Mouse (Mus musculus): ENCODE measurements around the gene Sec22a. TPM values are rescaled to one million over a fixed set of nuclear protein-coding genes. Genes with fewer than 3 reads are reported as not detected.

The Sec22a gene
- polyA plus RNA-seq (2016; fragmentation: Nextera tagmentation; extraction: Ambion mirVana) = 40.8 and 42.9 TPM in 2 replicates

DNA sequence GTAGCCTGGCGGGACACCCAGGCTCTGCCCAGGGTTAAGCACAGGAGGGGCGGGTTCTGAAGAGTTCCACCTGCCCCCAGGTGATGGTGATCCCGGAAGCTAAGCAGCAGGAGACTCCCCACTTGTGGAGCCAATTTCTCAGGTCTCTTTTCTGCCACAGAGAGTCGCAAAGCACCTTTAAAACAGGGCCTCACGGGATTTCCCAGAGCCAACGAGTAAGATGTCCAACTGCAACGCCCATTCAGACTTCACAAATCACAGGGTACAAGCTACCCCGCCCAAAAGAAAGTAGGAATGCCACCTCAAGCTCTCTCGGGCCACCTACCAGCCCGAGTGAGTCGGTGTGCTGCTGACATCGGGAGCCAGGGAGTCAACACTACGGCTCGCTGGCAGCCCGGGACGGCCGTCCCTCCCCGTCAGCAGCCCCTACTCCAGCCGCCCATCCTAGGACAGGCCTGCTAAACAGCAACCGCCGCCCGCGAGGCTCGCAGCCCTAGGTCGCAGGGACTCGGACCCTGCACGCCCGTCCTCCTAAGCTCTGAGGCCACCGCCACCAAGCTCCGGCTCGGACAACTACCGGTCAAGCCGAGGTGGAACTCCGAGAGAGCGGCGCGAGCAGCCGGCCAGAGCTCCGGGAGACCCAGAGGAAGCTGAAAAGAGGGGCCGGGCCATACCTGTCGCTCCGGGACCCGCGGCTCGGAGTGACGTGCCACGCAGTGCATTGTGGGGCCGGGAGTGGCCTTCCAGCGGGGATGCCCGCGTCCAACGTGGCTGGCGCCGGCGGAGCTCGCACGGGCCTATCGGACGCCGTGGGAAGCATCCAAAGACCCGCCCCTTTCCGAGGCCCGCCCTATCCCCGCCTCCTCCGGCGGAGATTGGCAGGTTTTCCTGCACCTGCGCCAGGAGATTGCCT lies at the start of gene Sec22a:
Gene Sec22a (minus strand): TSS at position 769 of the 913 bp plus-strand sequence.
- peak within 1 kb of the TSS; percentile 86 for H3K4me3 ChIP-seq
- WGBS = under 1% methylated on average over 67 of the region's 67 CpGs
- H3K27me3 ChIP-seq (ENCODE audit: low read depth, poor library complexity, severe bottlenecking) = no peaks in the 10 kb centered on the region
- H3K4me1 ChIP-seq = peaks cover 24% of the 10 kb centered on the region
- H3K9me3 ChIP-seq (replicated peaks) = no peaks in the 10 kb centered on the region
- DNase-seq (ENCODE audit: low spot score) = peak; percentile 97
- H3K27ac ChIP-seq (replicated peaks) = peak within 1 kb of the TSS; percentile 92
- H3K36me3 ChIP-seq = peaks cover 26% of the 10 kb centered on the region; the same call in 1 of the 2 replicates

DNA sequence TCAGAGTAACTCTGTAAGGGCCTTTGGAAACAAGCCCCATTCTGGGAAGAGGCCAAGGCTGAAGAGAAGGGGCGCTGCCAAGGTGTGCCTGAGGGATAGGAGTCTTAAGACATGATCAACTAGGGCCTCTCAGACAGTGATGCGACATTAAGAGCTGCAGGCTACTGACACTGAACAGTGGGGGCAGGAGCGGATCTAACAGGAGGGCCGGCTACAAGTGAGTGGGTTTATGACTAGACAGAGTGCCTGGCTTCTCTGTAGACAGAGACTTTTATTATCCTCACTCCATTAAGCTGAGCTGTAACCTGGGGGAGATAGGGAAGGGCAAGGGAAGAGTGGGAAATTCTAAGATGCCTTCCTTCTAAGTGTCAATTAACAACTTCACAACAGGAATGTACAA lies 43.0 kb upstream of the Sec22a start:
- H3K27ac ChIP-seq (replicated peaks) = no peak overlapping the region
- peaks cover 28% of the 10 kb centered on the region for H3K4me1 ChIP-seq
- 81% methylated on average over 4 of the region's 4 CpGs for WGBS
- DNase-seq (ENCODE audit: low spot score) = no peak
- H3K9me3 ChIP-seq (replicated peaks) = no peaks in the 10 kb centered on the region
- peaks cover 33% of the 10 kb centered on the region for H3K36me3 ChIP-seq
- peaks cover 37% of the 10 kb centered on the region for H3K27me3 ChIP-seq (ENCODE audit: low read depth, poor library complexity, severe bottlenecking)
- H3K4me3 ChIP-seq = no peak overlapping the region

DNA sequence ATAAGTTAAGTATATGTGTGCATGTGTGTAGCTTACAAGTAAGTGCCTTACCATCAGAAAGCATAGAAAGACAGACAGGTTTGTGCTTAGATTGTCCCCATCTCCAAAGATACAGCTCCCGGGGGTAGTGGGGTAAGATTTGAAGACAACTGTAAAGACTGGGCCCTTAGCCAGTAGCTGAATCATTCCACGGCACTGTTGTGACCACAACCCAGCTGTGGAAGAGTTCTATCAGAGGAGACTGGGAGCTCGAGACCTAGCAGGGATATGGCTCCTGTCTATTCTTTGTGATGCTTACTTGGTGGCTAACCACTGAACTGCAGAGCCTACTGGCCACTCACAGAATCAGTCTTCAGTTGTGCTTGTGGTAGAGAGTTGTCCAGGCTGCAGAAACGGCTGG lies 42.4 kb upstream of the Sec22a start:
- H3K27ac ChIP-seq (replicated peaks) = no peak overlapping the region
- 88% methylated on average over 4 of the region's 4 CpGs for WGBS
- H3K4me1 ChIP-seq = peaks cover 28% of the 10 kb centered on the region
- H3K4me3 ChIP-seq = no peak overlapping the region
- no peak for DNase-seq (ENCODE audit: low spot score)
- peaks cover 37% of the 10 kb centered on the region for H3K27me3 ChIP-seq (ENCODE audit: low read depth, poor library complexity, severe bottlenecking)
- no peaks in the 10 kb centered on the region for H3K9me3 ChIP-seq (replicated peaks)
- H3K36me3 ChIP-seq = peaks cover 35% of the 10 kb centered on the region

DNA sequence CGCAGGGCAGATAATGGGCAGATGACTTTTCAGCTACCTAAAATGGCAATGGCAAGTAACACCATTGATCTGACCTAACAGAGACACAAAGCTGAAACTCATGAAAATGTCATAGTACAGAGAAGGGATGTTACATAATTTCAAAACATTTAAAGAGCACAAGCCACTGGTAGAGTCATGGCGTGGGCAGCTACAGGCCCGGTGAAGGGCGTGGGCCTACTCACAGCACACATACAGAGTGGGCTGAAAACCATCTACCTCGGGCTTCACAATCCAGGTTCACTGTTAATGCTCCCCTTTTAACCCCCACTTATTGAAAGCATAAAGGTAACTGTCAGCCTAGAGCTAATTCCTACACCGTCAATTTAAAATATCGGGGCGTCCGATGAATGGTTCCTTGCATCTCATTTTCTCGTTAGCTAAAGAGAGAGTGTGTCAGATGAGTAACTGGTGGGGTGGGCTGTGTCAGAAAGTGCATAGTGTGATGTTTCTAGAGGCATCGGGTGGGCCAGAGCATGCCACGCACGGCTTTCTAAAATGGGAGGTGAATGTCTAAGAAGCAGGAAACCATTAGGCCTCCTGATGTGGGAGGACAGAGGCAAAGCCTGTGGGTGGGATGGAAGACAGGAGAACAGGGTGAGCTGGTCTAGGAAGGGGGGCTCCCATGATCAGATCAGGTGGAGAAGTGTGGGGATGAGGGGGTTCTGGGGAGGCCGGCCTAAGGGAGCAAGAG lies 41.8 kb upstream of the Sec22a start:
- 92% methylated on average over 14 of the region's 14 CpGs for WGBS
- Histone ChIP-seq H3K4me3 (no peak overlapping the region), H3K36me3 (peaks cover 34% of the 10 kb centered on the region), H3K4me1 (peaks cover 28% of the 10 kb centered on the region), H3K9me3 (replicated peaks) (no peaks in the 10 kb centered on the region), H3K27ac (replicated peaks) (no peak overlapping the region), H3K27me3 (ENCODE audit: low read depth, poor library complexity, severe bottlenecking) (peaks cover 37% of the 10 kb centered on the region)
- no peak for DNase-seq (ENCODE audit: low spot score)

DNA sequence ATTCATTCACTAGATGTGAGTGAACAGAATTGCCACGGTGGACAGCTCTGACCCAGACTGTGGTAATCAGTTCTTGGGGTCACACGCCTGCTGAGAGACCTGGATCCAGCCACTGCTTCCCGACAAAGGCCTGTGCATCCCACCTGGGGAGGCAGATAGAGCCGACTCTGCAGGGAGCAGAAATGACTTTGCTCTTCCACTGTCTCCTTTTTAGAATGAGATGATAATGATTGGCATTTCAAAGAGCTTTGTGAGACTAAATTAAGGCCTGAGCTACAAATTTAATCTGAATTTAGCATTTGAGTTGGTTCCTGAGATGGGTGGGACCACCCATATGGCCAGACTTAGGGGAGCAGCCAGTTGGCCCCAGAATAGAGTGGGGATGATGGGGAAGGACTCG lies 41.1 kb upstream of the Sec22a start:
- no peak overlapping the region for H3K27ac ChIP-seq (replicated peaks)
- no peaks in the 10 kb centered on the region for H3K9me3 ChIP-seq (replicated peaks)
- H3K27me3 ChIP-seq (ENCODE audit: low read depth, poor library complexity, severe bottlenecking) = peaks cover 37% of the 10 kb centered on the region
- DNase-seq (ENCODE audit: low spot score) = peak; percentile 32
- peaks cover 24% of the 10 kb centered on the region for H3K4me1 ChIP-seq
- no peak overlapping the region for H3K4me3 ChIP-seq
- peaks cover 33% of the 10 kb centered on the region for H3K36me3 ChIP-seq
- WGBS = 44% methylated on average over 5 of the region's 5 CpGs

DNA sequence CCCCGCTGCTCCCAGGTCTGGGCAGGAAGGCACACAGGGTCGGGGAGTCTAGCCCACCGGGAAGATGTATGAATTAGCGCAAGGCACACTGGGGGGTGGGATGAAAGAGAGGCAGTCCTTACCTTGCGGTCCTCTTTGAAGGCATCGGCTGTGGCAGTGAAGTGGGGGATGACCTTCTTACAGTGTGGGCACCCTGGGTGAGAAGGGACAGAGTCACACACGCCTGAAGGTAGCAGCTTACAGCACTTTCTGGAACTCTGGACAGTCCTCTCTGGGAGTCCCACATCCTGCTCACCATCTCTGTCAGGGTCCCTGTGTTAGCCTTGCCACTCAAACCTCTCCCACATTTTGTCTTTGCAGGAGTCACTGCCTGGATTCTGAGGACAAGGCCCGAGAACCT lies 40.2 kb upstream of the Sec22a start:
- H3K4me3 ChIP-seq = no peak overlapping the region
- DNase-seq (ENCODE audit: low spot score) = no peak
- peaks cover 24% of the 10 kb centered on the region for H3K4me1 ChIP-seq
- no peak overlapping the region for H3K27ac ChIP-seq (replicated peaks)
- H3K36me3 ChIP-seq = peaks cover 35% of the 10 kb centered on the region
- 89% methylated on average over 8 of the region's 8 CpGs for WGBS
- no peaks in the 10 kb centered on the region for H3K9me3 ChIP-seq (replicated peaks)
- H3K27me3 ChIP-seq (ENCODE audit: low read depth, poor library complexity, severe bottlenecking) = peaks cover 37% of the 10 kb centered on the region

DNA sequence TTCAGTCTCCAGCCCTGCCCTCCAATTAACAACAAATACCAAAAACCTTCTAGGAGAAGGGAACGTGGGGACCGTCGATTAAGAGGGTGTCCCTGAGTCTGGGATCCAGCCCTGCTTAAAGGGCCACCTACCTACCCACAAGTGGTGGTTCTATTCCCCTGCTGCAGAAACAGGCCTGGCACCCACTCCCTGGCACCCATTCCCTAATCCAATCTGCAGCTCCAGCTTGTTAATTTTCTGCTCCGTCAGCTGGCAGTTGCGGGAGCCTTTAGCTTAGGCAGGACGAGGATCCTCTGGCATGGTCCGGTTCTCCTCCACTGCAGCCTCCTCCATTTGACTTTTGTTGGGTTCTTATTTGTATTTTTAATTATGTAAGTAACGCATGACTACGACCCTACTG lies 39.6 kb upstream of the Sec22a start:
- peaks cover 37% of the 10 kb centered on the region for H3K27me3 ChIP-seq (ENCODE audit: low read depth, poor library complexity, severe bottlenecking)
- peaks cover 39% of the 10 kb centered on the region for H3K36me3 ChIP-seq

DNA sequence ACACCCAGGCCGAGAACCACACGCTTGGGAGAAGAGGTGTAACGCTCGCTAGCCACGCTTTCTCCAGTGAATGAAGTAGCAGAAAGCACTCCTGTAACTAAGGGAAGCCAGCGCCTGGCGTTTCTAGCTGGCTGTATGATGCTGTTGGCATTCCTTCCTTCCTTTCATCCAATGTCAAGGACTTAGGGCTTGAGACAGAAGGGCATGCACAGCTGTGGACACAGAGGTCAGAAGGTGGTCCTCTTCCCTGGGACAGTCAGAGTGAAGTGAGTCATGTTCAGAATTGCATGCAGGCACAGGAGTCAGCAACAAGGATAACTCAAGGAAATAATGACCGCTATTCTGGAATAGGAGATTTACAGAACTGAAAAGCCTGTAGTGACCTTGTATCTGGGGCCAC lies 29.1 kb upstream of the Sec22a start:
- Histone ChIP-seq H3K27ac (replicated peaks) (no peak overlapping the region), H3K4me3 (no peak overlapping the region), H3K4me1 (no peaks in the 10 kb centered on the region), H3K9me3 (replicated peaks) (no peaks in the 10 kb centered on the region), H3K36me3 (peaks cover 15% of the 10 kb centered on the region), H3K27me3 (ENCODE audit: low read depth, poor library complexity, severe bottlenecking) (no peaks in the 10 kb centered on the region)
- 87% methylated on average over 8 of the region's 8 CpGs for WGBS
- no peak for DNase-seq (ENCODE audit: low spot score)

More for the DNA sequence above, 39.6 kb upstream of the Sec22a start:
- WGBS = 94% methylated on average over 9 of the region's 9 CpGs
- no peak overlapping the region for H3K4me3 ChIP-seq
- peaks cover 24% of the 10 kb centered on the region for H3K4me1 ChIP-seq
- no peak for DNase-seq (ENCODE audit: low spot score)
- no peak overlapping the region for H3K27ac ChIP-seq (replicated peaks)
- H3K9me3 ChIP-seq (replicated peaks) = no peaks in the 10 kb centered on the region

DNA sequence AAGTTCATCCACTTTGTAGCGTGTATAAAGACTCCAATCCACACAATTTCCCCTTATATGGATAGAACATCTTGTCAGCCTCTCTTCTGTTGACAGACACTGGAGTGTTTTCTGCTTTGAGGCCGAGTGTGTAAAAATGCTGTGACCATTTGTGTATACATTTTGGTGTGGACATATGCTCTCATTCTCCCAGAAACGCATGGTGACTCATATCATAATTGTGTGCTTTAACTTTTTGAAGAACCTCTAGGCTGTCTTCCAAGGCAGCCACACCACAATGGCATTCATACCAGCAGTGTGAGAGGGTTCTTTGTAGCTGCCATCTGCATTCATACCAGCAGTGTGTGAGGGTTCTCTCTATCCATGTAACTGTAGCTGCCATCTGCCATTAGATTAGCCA lies 21.9 kb upstream of the Sec22a start:
- no peaks in the 10 kb centered on the region for H3K36me3 ChIP-seq
- 0 out of 2 replicates have a peak, but pooled peaks cover 4% of the 10 kb centered on the region for H3K9me3 ChIP-seq (replicated peaks)
- H3K4me1 ChIP-seq = no peaks in the 10 kb centered on the region
- no peak overlapping the region for H3K4me3 ChIP-seq
- no peaks in the 10 kb centered on the region for H3K27me3 ChIP-seq (ENCODE audit: low read depth, poor library complexity, severe bottlenecking)
- no peak for DNase-seq (ENCODE audit: low spot score)
- H3K27ac ChIP-seq (replicated peaks) = no peak overlapping the region
- WGBS = 93% methylated on average over 3 of the region's 3 CpGs

DNA sequence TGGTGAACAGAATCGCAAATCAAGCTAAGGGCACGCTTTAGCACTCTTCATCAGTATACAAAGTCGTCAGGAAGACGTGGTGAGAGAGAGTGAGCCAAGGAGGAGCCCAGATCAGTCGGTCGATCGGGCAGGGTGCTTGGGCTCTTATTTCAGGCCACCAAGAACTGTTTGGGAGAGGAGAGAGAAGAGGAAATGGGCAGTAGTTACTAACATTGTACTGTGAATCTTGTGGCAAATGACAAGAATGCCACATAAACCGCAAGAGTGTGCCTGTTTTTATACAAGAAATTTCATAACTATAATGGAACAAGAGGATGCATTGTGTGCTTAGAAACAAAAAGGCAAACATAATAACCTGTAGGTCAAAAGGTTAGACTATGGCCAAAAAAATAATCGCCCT lies 16.3 kb upstream of the Sec22a start:
- no peak for DNase-seq (ENCODE audit: low spot score)
- 89% methylated on average over 9 of the region's 9 CpGs for WGBS
- H3K4me1 ChIP-seq = no peaks in the 10 kb centered on the region
- H3K4me3 ChIP-seq = no peak overlapping the region
- H3K9me3 ChIP-seq (replicated peaks) = no peaks in the 10 kb centered on the region
- no peaks in the 10 kb centered on the region for H3K36me3 ChIP-seq
- no peak overlapping the region for H3K27ac ChIP-seq (replicated peaks)
- no peaks in the 10 kb centered on the region for H3K27me3 ChIP-seq (ENCODE audit: low read depth, poor library complexity, severe bottlenecking)

DNA sequence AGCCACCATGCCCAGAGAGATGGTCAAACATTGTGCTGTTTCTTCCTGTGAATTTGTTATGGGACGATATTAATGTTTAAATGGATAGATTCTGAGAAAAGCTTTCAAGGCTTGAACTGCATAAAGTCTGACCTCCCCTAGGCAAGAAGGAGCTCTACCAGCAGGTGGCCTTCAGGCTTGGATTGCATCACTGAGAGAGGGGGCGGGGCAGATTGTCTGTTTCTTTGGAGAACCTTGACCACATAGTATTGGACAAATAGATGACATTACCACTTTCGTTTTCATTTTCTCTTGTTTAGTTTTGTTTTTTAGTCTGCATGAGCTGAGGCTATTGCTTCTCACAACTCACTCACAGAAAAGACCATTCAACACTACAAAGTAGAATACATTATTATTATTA lies 15.6 kb upstream of the Sec22a start:
- Histone ChIP-seq H3K27ac (replicated peaks) (no peak overlapping the region), H3K4me1 (no peaks in the 10 kb centered on the region), H3K4me3 (no peak overlapping the region), H3K9me3 (replicated peaks) (no peaks in the 10 kb centered on the region), H3K36me3 (no peaks in the 10 kb centered on the region), H3K27me3 (ENCODE audit: low read depth, poor library complexity, severe bottlenecking) (no peaks in the 10 kb centered on the region)
- 85% methylated on average over 3 of the region's 3 CpGs for WGBS
- DNase-seq (ENCODE audit: low spot score) = no peak

DNA sequence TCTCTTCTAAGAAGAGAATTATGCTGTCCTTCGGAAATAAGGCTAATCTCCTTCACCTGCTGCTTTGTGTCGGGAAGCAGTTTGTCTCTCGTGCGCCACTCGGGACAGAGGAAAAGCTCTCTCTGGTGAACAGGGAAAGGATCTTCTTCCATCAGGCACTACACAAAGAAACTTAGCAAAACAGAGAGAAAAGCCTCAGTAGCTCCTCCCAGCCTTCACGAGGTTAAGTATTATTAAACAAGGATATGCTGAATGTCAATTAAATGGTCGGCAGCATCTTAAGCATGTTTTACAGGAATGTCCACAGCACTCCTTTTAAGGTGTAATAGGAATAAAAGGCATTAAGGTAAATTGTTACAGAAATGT lies 328 bp upstream of the Sec22a start:
- under 1% methylated on average over 7 of the region's 7 CpGs for WGBS

DNA sequence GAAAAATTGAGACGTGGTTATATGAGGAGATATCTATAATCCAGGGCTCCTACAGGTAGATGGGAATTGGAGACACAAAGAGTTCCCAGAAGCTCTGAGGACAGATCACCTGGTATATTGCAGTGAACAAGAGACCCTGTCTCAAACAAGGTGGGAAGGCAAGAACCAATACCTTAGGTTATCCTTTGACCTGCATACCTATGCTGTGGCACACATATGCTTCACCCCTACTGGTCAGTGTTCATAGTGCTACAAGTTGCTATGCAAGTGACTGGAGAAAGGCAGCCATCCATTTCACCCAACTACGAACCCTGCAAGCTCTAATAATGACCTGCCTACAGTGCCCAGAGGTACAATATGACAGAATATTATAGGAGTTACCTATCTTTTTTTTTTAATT lies 1.5 kb downstream of the Sec22a start:
- Histone ChIP-seq H3K36me3 (peaks cover 32% of the 10 kb centered on the region; the same call in 1 of the 2 replicates), H3K27me3 (ENCODE audit: low read depth, poor library complexity, severe bottlenecking) (no peaks in the 10 kb centered on the region), H3K27ac (replicated peaks) (no peak overlapping the region), H3K9me3 (replicated peaks) (no peaks in the 10 kb centered on the region), H3K4me3 (no peak overlapping the region), H3K4me1 (peaks cover 21% of the 10 kb centered on the region)
- 85% methylated on average over 2 of the region's 2 CpGs for WGBS
- no peak for DNase-seq (ENCODE audit: low spot score)

More for the DNA sequence above, 328 bp upstream of the Sec22a start:
- H3K4me3 ChIP-seq = peak overlapping the region; percentile 86
- H3K27ac ChIP-seq (replicated peaks) = peak overlapping the region; percentile 92
- H3K36me3 ChIP-seq = peaks cover 22% of the 10 kb centered on the region; the same call in 1 of the 2 replicates
- no peak for DNase-seq (ENCODE audit: low spot score)
- no peaks in the 10 kb centered on the region for H3K9me3 ChIP-seq (replicated peaks)
- H3K27me3 ChIP-seq (ENCODE audit: low read depth, poor library complexity, severe bottlenecking) = no peaks in the 10 kb centered on the region
- peaks cover 24% of the 10 kb centered on the region for H3K4me1 ChIP-seq

Measured in midbrain, embryonic 10.5 days (tissue).